Mouse (Mus musculus): ENCODE results near the gene Vmn2r92. TPM values are rescaled to one million over a fixed set of nuclear protein-coding genes. Genes with fewer than 3 reads are reported as not detected.
"Not testable (repeated sequence)": the region's sequence is repeated elsewhere in the genome, so short reads cannot be mapped to it uniquely, and the experiment has no call there.

The Vmn2r92 gene
- not detected in 2 replicates for polyA plus RNA-seq (2015; fragmentation: Nextera tagmentation; extraction: Ambion mirVana)

DNA sequence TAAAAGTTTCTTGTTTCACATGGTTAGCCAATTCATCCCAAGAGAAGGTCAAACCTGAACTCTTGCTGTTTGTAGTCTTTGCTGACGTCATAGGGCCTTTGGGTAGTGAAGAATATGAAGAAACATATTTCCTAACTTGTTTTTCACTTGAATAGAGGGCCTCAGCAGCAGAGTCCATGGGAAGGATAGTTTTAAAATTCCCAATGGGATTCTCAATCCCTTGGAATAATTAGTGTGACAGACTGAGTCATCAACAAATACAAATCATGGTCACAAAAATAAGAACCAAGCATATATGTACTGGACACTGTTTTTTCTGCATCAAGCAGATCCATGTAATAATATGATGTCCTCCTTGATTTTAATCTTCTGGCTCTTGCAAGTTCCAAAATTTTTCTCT is at the start of gene Vmn2r92:
Gene Vmn2r92, plus strand, starts transcription at position 301 of the 400 bp plus-strand sequence.
- not testable (repeated sequence) for H3K4me2 ChIP-seq (replicated peaks; ENCODE audit: low read depth, low read length); H3K36me3 ChIP-seq (ENCODE audit: insufficient read depth, low read length); H3K27me3 ChIP-seq (replicated peaks; ENCODE audit: insufficient read depth, low read length); H3K9me3 ChIP-seq (ENCODE audit: low read length); ATAC-seq; H3K4me1 ChIP-seq (ENCODE audit: insufficient read depth, low read depth, low read length); H3K4me3 ChIP-seq (ENCODE audit: low read depth, low read length); DNase-seq (ENCODE audit: low spot score); H3K27ac ChIP-seq (ENCODE audit: low read length); H3K9ac ChIP-seq (replicated peaks; ENCODE audit: low read depth)
- WGBS = 66% methylated on average over 1 of the region's 1 CpGs

DNA sequence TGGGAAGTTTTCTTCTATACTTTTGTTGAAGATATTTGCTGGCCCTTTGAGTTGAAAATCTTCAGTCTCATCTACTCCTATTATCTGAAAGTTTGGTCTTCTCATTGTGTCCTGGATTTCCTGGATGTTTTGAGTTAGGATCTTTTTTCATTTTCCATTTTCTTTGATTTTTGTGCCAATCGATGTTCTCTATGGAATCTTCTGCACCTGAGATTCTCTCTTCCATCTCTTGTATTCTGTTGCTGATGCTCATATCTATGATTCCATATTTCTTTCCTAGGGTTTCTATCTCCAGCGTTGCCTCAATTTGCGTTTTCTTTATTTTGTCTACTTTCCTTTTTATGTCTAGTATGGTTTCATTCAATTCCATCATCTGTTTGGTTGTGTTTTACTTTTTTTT is 49.4 kb upstream of the Vmn2r92 start:
- not testable (repeated sequence) for H3K36me3 ChIP-seq (ENCODE audit: insufficient read depth, low read length); H3K4me2 ChIP-seq (replicated peaks; ENCODE audit: low read depth, low read length); H3K9ac ChIP-seq (replicated peaks; ENCODE audit: low read depth); ATAC-seq; H3K4me1 ChIP-seq (ENCODE audit: insufficient read depth, low read depth, low read length); H3K27me3 ChIP-seq (replicated peaks; ENCODE audit: insufficient read depth, low read length); H3K4me3 ChIP-seq (ENCODE audit: low read depth, low read length); DNase-seq (ENCODE audit: low spot score); H3K9me3 ChIP-seq (ENCODE audit: low read length); H3K27ac ChIP-seq (ENCODE audit: low read length)
- 79% methylated on average over 3 of the region's 3 CpGs for WGBS

DNA sequence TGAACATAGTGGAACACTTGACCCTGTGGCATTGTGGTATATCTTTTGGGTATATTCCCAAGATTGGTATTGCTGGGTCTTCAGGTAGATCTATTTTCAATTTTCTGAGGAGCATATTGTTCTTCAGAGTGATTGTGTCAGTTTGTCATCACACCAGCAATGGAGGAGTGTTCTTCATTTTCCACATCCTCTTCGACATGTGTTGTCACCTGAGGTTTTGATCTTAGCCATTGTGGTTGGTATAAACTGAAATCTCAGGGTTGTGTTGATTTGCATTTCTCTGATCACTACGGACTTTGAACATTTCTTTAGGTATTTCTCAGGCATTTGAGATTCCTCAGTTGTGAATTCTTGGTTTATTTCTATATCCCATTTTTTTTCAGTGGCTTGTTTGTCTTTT is 9.5 kb downstream of the Vmn2r92 start:
- H3K9me3 ChIP-seq (ENCODE audit: low read length); H3K4me2 ChIP-seq (replicated peaks; ENCODE audit: low read depth, low read length); H3K27ac ChIP-seq (ENCODE audit: low read length); H3K36me3 ChIP-seq (ENCODE audit: insufficient read depth, low read length); H3K4me1 ChIP-seq (ENCODE audit: insufficient read depth, low read depth, low read length); H3K9ac ChIP-seq (replicated peaks; ENCODE audit: low read depth); ATAC-seq; H3K4me3 ChIP-seq (ENCODE audit: low read depth, low read length); DNase-seq (ENCODE audit: low spot score); H3K27me3 ChIP-seq (replicated peaks; ENCODE audit: insufficient read depth, low read length): not testable (repeated sequence)
- 34% methylated on average over 2 of the region's 2 CpGs for WGBS

DNA sequence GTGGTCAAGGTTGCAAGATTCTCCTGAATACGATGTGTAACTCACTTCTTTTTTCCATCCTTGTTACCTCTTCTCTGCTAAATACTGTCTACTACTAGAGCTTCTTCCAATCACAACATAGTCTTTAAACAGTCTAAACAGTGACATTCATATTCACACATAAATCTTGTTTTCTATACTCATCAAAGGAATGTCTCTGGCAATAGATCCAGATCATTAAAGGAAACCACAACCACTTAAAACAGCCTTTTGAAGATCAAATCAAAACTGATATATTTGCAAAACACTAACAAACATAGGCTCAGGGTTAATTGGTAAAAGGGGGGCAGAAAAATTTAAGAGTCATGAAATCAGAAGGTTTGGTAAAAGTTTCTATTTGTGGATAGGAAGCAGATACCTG is 38.0 kb downstream of the Vmn2r92 start:
- no peak overlapping the region for H3K4me3 ChIP-seq (ENCODE audit: low read depth, low read length)
- 88% methylated on average over 1 of the region's 1 CpGs for WGBS
- DNase-seq (ENCODE audit: low spot score) (no peak), ATAC-seq (no peak)
- no peak overlapping the region for H3K9ac ChIP-seq (replicated peaks; ENCODE audit: low read depth)
- H3K9me3 ChIP-seq (ENCODE audit: low read length) = no peaks in the 10 kb centered on the region
- H3K4me2 ChIP-seq (replicated peaks; ENCODE audit: low read depth, low read length) = no peak overlapping the region
- no peaks in the 10 kb centered on the region for H3K36me3 ChIP-seq (ENCODE audit: insufficient read depth, low read length)
- no peak for TF ChIP-seq EP300 (IDR thresholded peaks at IDR 0.05)
- no peak for TF ChIP-seq CTCF (IDR thresholded peaks at IDR 0.05)
- H3K27ac ChIP-seq (ENCODE audit: low read length) = no peak overlapping the region
- H3K4me1 ChIP-seq (ENCODE audit: insufficient read depth, low read depth, low read length) = no peaks in the 10 kb centered on the region
- H3K27me3 ChIP-seq (replicated peaks; ENCODE audit: insufficient read depth, low read length) = no peaks in the 10 kb centered on the region

DNA sequence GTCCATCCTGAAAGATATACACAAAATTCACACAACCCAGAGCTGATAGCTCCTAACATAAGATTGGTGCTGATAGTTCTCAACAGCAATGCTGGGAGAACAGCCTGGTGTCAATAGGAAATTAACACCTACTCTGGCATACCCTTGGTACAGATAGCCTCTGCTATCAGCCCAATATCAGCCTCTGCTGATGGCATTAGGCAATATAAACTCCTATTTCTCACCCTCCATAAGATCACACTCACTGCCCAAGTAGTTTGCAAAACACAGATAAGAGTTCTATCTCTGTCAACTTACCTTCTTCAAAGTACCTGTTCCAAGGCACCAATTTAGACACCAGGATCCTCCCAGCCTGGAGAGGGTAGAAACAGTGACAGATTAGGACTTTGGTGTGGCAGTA is 69.6 kb downstream of the Vmn2r92 start:
- no peak for TF ChIP-seq EP300 (IDR thresholded peaks at IDR 0.05)
- TF ChIP-seq CTCF (IDR thresholded peaks at IDR 0.05) = no peak
- no peak for DNase-seq (ENCODE audit: low spot score)
- no peak for ATAC-seq
- H3K9ac ChIP-seq (replicated peaks; ENCODE audit: low read depth) = no peak overlapping the region
- no peaks in the 10 kb centered on the region for H3K4me1 ChIP-seq (ENCODE audit: insufficient read depth, low read depth, low read length)
- no peaks in the 10 kb centered on the region for H3K27me3 ChIP-seq (replicated peaks; ENCODE audit: insufficient read depth, low read length)
- 0 out of 2 replicates have a peak, but pooled peaks cover 9% of the 10 kb centered on the region for H3K9me3 ChIP-seq (ENCODE audit: low read length)
- H3K27ac ChIP-seq (ENCODE audit: low read length) = no peak overlapping the region
- no peak overlapping the region for H3K4me2 ChIP-seq (replicated peaks; ENCODE audit: low read depth, low read length)
- no peak overlapping the region for H3K4me3 ChIP-seq (ENCODE audit: low read depth, low read length)
- H3K36me3 ChIP-seq (ENCODE audit: insufficient read depth, low read length) = no peaks in the 10 kb centered on the region

DNA sequence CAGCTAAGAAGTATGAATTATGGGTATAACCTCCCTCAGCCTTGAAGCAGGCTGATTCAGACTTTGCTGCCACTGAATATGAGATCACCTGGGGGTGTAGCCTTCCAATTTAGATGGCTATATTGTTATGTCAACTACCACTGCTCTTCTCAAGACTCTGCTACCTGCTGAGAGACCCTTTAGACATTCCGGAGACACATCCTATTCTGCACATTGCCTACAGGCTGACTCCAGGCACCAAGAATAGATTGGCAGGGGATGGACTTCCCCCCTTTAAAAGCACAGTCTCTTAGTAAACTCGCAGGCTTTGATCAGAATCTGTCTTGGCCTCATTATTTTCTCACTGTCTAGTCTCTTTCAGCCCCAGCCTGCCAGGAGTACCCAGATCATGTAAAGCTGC is 80.3 kb downstream of the Vmn2r92 start:
- H3K36me3 ChIP-seq (ENCODE audit: insufficient read depth, low read length) = no peaks in the 10 kb centered on the region
- H3K4me3 ChIP-seq (ENCODE audit: low read depth, low read length) = no peak overlapping the region
- H3K9me3 ChIP-seq (ENCODE audit: low read length) = no peaks in the 10 kb centered on the region
- 78% methylated on average over 2 of the region's 2 CpGs for WGBS
- no peak for DNase-seq (ENCODE audit: low spot score)
- TF ChIP-seq CTCF (IDR thresholded peaks at IDR 0.05) (no peak), EP300 (IDR thresholded peaks at IDR 0.05) (no peak)
- no peak for ATAC-seq
- no peak overlapping the region for H3K9ac ChIP-seq (replicated peaks; ENCODE audit: low read depth)
- H3K4me1 ChIP-seq (ENCODE audit: insufficient read depth, low read depth, low read length) = no peaks in the 10 kb centered on the region
- no peak overlapping the region for H3K4me2 ChIP-seq (replicated peaks; ENCODE audit: low read depth, low read length)
- no peaks in the 10 kb centered on the region for H3K27me3 ChIP-seq (replicated peaks; ENCODE audit: insufficient read depth, low read length)
- no peak overlapping the region for H3K27ac ChIP-seq (ENCODE audit: low read length)

DNA sequence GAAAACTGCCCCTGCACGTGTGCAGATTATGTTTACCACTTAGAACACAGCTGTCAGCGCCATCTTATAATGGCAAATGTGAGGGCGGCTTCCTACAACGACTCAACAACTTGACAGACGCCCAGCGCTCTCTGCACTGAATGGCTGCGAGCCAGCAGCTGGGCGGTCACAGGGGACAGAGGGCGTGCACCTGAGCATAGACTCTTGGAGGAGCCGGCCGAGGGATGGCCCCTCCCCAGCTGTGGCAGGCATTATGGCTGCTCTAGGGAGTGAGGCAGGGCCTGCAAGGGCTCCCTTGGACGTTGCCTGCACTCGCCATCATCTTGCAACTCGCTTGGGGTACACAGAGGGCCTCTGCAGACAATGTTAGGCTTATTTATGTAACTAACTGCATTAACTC is 85.2 kb downstream of the Vmn2r92 start:
- Histone ChIP-seq H3K9me3 (ENCODE audit: low read length) (no peaks in the 10 kb centered on the region), H3K27me3 (replicated peaks; ENCODE audit: insufficient read depth, low read length) (no peaks in the 10 kb centered on the region), H3K4me2 (replicated peaks; ENCODE audit: low read depth, low read length) (no peak overlapping the region), H3K9ac (replicated peaks; ENCODE audit: low read depth) (no peak overlapping the region), H3K4me3 (ENCODE audit: low read depth, low read length) (no peak overlapping the region), H3K4me1 (ENCODE audit: insufficient read depth, low read depth, low read length) (no peaks in the 10 kb centered on the region), H3K27ac (ENCODE audit: low read length) (no peak overlapping the region), H3K36me3 (ENCODE audit: insufficient read depth, low read length) (no peaks in the 10 kb centered on the region)
- TF ChIP-seq EP300 (IDR thresholded peaks at IDR 0.05) = no peak
- TF ChIP-seq CTCF (IDR thresholded peaks at IDR 0.05) = no peak
- WGBS = 77% methylated on average over 13 of the region's 14 CpGs
- DNase-seq (ENCODE audit: low spot score) = no peak
- ATAC-seq = no peak

Other genes starting within 250 kb of the Vmn2r92 start
- gene Fpr-rs4, start 130.2 kb upstream of the Vmn2r92 start, polyA plus RNA-seq (2015; fragmentation: Nextera tagmentation; extraction: Ambion mirVana) = not detected in 2 replicates
- gene Vmn2r124, start 102.5 kb upstream of the Vmn2r92 start, polyA plus RNA-seq (2015; fragmentation: Nextera tagmentation; extraction: Ambion mirVana) = 0.01 TPM in 1 of 2 replicates, not detected in the other
- gene Vmn2r91, start 66.9 kb upstream of the Vmn2r92 start, polyA plus RNA-seq (2015; fragmentation: Nextera tagmentation; extraction: Ambion mirVana) = not detected in 2 replicates
- not detected in 2 replicates for gene Vmn2r94, start 125.9 kb downstream of the Vmn2r92 start, polyA plus RNA-seq (2015; fragmentation: Nextera tagmentation; extraction: Ambion mirVana)
- gene Vmn2r93, start 146.2 kb downstream of the Vmn2r92 start, polyA plus RNA-seq (2015; fragmentation: Nextera tagmentation; extraction: Ambion mirVana) = not detected in 2 replicates